Mouse (Mus musculus) heart, postnatal 0 days (tissue): ENCODE measurements at regions not wholly inside any gene's neighbourhood (a gene's known extent, or its start where the extent isn't known, plus 50 kb on each side); places are given as distances from the start of the nearest gene placed in this dataset.

Source experiments
- ATAC-seq: fragments of 200-750 bp; cut with Nextera tagmentation; 2 replicates; pipeline ENCODE4 v1.8.0; 2017; ENCODE audit warnings: low read depth, moderate number of reproducible peaks, moderate library complexity; ENCODE audit not compliant: insufficient read depth
- DNase-seq: peaks from one replicate; pipeline ENCODE4 v3.0.0-alpha.2; 2016; ENCODE audit warnings: low spot score
- H3K27ac ChIP-seq: fragments of 300-500 bp; sonication (generic); 2 replicates; pipeline ENCODE4 v1.5.1; 2014; ENCODE audit warnings: low read depth, mild to moderate bottlenecking
- H3K27me3 ChIP-seq: fragments of 300-500 bp; sonication (generic); 2 replicates; pipeline ENCODE4 v1.6.1; 2014; ENCODE audit warnings: low read length, mixed read lengths; ENCODE audit not compliant: control insufficient read depth, insufficient read depth
- H3K36me3 ChIP-seq: fragments of 300-500 bp; sonication (generic); replicated peaks from 2 replicates; pipeline ENCODE4 v1.6.1; 2014; ENCODE audit warnings: low read length, mixed read lengths; ENCODE audit not compliant: control insufficient read depth, insufficient read depth
- H3K4me1 ChIP-seq: fragments of 300-500 bp; sonication (generic); 2 replicates; pipeline ENCODE4 v1.6.1; 2014; ENCODE audit warnings: antibody characterized with exemption; ENCODE audit not compliant: control insufficient read depth, insufficient read depth
- H3K4me2 ChIP-seq: fragments of 300-500 bp; sonication (generic); 2 replicates; pipeline ENCODE4 v1.6.1; 2014; ENCODE audit warnings: low read depth, mild to moderate bottlenecking, low read length, moderate library complexity
- H3K4me3 ChIP-seq: fragments of 300-500 bp; sonication (generic); 2 replicates; pipeline ENCODE4 v1.5.1; 2014; ENCODE audit warnings: low read depth, low read length
- H3K9ac ChIP-seq: fragments of 300-500 bp; sonication (generic); replicated peaks from 2 replicates; pipeline ENCODE4 v1.6.1; 2014; ENCODE audit warnings: low read depth, low read length, mixed read lengths
- H3K9me3 ChIP-seq: fragments of 300-500 bp; sonication (generic); replicated peaks from 2 replicates; pipeline ENCODE4 v1.6.1; 2016; ENCODE audit warnings: low read length; ENCODE audit not compliant: control insufficient read depth
- CTCF ChIP-seq: IDR thresholded peaks from 2 replicates; pipeline ENCODE4 v1.5.1; 2016; ENCODE audit warnings: antibody characterized with exemption, control low read depth, low read depth
- EP300 ChIP-seq: IDR thresholded peaks from 2 replicates; pipeline ENCODE4 v1.6.1; 2016; ENCODE audit warnings: antibody characterized with exemption, low read depth
- WGBS: fragments of 180-500 bp; shearing (Covaris S2); extraction: QIAGEN DNeasy Blood & Tissue Kit; methylation state at CpG from one replicate; pipeline ENCODE4 v1.1.7; 2014; 5-methylcytosine and 5-hydroxymethylcytosine counted together

DNA sequence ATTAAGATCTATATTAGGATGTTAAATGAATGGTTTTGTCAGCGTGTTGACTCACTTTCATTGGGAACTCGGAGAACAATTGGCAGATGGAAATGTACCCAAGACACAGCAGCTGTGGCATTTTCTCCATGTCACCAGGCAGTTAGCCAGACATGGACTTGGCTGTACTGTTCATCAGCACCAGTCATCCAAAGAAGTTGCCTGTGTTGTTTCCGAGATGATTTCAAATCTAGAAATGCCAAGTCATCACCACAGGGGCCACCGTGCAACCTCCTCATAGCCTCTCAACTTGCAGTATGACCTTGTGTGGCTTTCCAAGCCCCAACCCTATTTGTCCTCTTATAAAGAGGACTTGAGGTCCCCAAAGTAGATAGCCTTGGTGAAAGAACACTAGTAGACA is 227.4 kb upstream of the Il12b start:
- ATAC-seq (no peak), DNase-seq (no peak)
- H3K4me1 ChIP-seq: peaks cover 7% of the 10 kb centered on the region
- H3K9ac ChIP-seq: no peak overlapping the region
- H3K9me3 ChIP-seq: no peaks in the 10 kb centered on the region
- H3K4me2 ChIP-seq: no peak overlapping the region
- TF ChIP-seq CTCF (no peak), EP300 (no peak)
- WGBS: 72% methylated on average over 4 of the region's 4 CpGs
- H3K36me3 ChIP-seq: no peaks in the 10 kb centered on the region
- no peaks in the 10 kb centered on the region for H3K27me3 ChIP-seq
- H3K27ac ChIP-seq: no peak overlapping the region
- no peak overlapping the region for H3K4me3 ChIP-seq

DNA sequence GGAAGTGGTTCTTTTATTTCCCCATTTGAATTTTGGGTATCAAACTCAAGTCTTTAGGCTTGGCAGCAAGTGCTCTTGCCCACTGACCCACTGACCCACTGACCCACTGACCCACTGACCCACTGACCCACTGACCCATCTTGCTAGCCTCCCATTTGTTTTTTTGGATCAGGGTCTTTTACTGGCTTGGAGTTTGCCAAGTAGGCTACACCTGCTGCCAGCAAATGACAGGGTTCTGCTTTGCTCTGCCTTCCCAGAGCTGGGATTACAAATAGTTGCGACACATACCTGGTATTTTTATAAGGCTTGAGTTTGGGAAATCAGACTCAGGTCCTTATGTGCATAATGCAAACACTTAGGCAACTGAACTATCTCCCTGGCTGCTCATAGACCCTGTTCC is 226.7 kb upstream of the Il12b start:
- Histone ChIP-seq H3K27me3 (no peaks in the 10 kb centered on the region), H3K9me3 (no peaks in the 10 kb centered on the region), H3K4me1 (peaks cover 5% of the 10 kb centered on the region), H3K4me2 (no peak overlapping the region), H3K4me3 (no peak overlapping the region), H3K36me3 (no peaks in the 10 kb centered on the region), H3K27ac (no peak overlapping the region), H3K9ac (no peak overlapping the region)
- DNase-seq (no peak), ATAC-seq (no peak)
- no peak for TF ChIP-seq EP300
- TF ChIP-seq CTCF: no peak
- 83% methylated on average over 1 of the region's 1 CpGs for WGBS

DNA sequence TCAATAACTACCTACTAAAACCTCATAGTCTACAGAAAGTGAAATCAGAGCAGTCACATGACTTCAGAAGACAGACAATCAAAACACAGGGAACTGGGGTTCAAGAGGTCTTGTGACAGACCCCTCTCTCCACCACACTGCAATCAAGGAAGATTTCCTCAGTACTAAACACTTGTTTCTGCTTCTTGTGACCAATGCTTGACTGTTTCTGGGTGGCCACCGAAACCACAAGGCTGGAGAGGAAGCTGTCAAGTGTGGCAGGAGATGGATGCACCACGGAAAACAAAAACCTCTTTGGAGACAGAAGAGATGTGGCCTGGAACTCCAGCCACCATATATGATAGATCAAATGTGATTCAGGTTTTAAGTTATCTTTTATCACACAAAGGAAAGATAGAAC is 225.3 kb upstream of the Il12b start:
- whole genome bisulfite sequencing: 63% methylated on average over 2 of the region's 2 CpGs
- TF ChIP-seq CTCF (no peak), EP300 (no peak)
- Histone ChIP-seq H3K9ac (no peak overlapping the region), H3K36me3 (no peaks in the 10 kb centered on the region), H3K27ac (no peak overlapping the region), H3K4me3 (no peak overlapping the region), H3K27me3 (no peaks in the 10 kb centered on the region), H3K4me1 (no peaks in the 10 kb centered on the region), H3K4me2 (no peak overlapping the region), H3K9me3 (no peaks in the 10 kb centered on the region)
- DNase-seq (no peak), ATAC-seq (no peak)

DNA sequence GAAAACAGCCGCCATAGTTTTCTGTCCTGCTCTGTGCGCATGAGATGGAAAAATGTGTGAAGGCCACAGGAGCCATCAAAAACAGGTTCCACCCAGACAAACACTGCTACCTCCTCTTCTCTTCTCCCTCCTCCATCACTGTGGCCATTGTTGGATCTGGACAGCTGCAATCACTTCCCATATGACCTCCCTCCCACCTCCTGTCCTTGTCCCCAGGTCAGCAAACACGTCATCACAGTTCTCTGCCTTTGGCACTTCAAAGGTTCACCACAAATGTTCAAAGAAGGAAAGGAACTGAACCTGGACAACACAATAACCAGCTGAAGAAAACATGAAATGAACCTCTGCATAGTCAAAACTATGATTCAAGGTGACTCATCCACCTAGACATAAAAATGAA is 220.2 kb upstream of the Il12b start:
- H3K36me3 ChIP-seq: no peaks in the 10 kb centered on the region
- no peak overlapping the region for H3K9ac ChIP-seq
- TF ChIP-seq CTCF (no peak), EP300 (no peak)
- ATAC-seq: no peak
- no peak overlapping the region for H3K4me2 ChIP-seq
- no peaks in the 10 kb centered on the region for H3K27me3 ChIP-seq
- H3K4me3 ChIP-seq: no peak overlapping the region
- DNase-seq: no peak
- 69% methylated on average over 3 of the region's 3 CpGs for WGBS
- no peaks in the 10 kb centered on the region for H3K4me1 ChIP-seq
- H3K27ac ChIP-seq: no peak overlapping the region
- H3K9me3 ChIP-seq: no peaks in the 10 kb centered on the region

DNA sequence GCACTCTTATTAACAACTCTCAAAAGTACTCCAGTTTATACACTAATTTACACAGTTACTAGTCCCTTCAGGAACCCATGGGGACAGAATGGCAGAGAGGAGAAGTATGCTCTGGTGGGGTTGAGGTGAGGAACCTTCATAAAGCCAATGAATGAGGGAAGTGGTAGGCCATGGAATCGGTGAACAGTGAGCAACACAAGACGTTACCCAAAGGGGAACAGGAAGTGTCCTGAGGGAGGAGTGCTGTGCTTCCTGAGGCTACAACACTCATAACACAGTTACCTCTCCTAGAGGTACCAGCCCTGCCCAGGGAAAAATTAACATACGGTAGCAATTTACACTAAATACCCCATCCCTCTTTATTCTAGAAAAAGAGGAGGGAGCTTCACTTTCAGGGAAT is 216.0 kb upstream of the Il12b start:
- Histone ChIP-seq H3K4me1 (no peaks in the 10 kb centered on the region), H3K4me2 (no peak overlapping the region), H3K27me3 (no peaks in the 10 kb centered on the region), H3K9me3 (no peaks in the 10 kb centered on the region), H3K27ac (no peak overlapping the region), H3K9ac (no peak overlapping the region), H3K4me3 (no peak overlapping the region), H3K36me3 (no peaks in the 10 kb centered on the region)
- no peak for TF ChIP-seq CTCF
- TF ChIP-seq EP300: no peak
- 66% methylated on average over 3 of the region's 3 CpGs for WGBS
- DNase-seq (no peak), ATAC-seq (no peak)

DNA sequence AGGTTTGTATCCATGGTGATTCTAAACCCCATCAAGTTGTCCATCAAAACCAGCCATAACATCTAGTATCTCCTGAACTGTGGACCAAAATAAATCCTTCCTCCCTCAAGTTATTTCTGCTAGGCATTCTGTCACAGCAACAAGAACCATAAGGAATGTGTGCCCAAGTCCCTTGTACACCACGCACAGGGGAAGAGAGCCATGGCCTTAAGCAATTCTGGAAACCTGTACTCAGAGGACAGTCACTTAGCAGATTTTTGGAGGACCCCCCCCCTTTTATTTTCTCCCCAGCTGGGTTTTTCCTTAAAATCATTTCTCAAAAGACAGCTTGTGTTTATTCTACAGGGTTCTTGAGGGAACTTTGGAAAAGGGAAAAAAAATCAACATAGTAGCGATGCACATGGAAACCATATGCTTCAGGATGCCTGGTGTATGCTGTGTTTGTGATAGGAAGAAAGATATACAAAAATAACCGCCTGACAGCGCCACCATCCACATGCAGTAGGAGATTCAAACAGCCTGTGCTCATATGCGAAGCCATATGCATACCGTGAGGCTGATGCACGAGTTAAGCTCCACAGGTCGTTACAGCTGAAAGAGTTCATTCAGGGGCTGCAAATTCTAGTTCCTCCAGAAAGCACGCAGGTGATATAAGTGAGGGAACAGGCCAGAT is 214.5 kb upstream of the Il12b start:
- Histone ChIP-seq H3K4me1 (no peaks in the 10 kb centered on the region), H3K9me3 (no peaks in the 10 kb centered on the region), H3K36me3 (no peaks in the 10 kb centered on the region), H3K9ac (no peak overlapping the region), H3K27ac (no peak overlapping the region), H3K4me2 (no peak overlapping the region), H3K4me3 (no peak overlapping the region), H3K27me3 (no peaks in the 10 kb centered on the region)
- 83% methylated on average over 9 of the region's 9 CpGs for WGBS
- TF ChIP-seq EP300 (no peak), CTCF (no peak)
- DNase-seq (no peak), ATAC-seq (no peak)
